Mouse (Mus musculus) urinary bladder, postnatal 36 days (tissue): ENCODE measurements around the gene Stxbp1.

ENCODE experiments used
- DNase-seq, 2 experiments: peaks; one replicate each; pipeline ENCODE4 v3.0.0; 2022; ENCODE audit warnings: low spot score in 2 of 2, mixed read lengths in 1 of 2

Gene Stxbp1

GRCm38 (mm10) chr2:32838147-32838884 is 8.7 kb downstream of the Stxbp1 start:
- no peak for DNase-seq

- DNase-seq, result no peak
Observed at GRCm38 (mm10) chr2:32835588-32835987, 11.5 kb downstream of the Stxbp1 start.

GRCm38 (mm10) chr2:32834496-32834895 is 12.5 kb downstream of the Stxbp1 start:
- peak; percentile 36 to 47 for DNase-seq

GRCm38 (mm10) chr2:32828979-32829676 is 17.9 kb downstream of the Stxbp1 start:
- DNase-seq, result no peak

GRCm38 (mm10) chr2:32825796-32826195 is 21.2 kb downstream of the Stxbp1 start:
- no peak for DNase-seq

GRCm38 (mm10) chr2:32824778-32825177 is 22.3 kb downstream of the Stxbp1 start:
- no peak for DNase-seq

GRCm38 (mm10) chr2:32824181-32824580 is 22.9 kb downstream of the Stxbp1 start:
- no peak for DNase-seq

- DNase-seq, result no peak
Observed at GRCm38 (mm10) chr2:32823579-32824154, 23.4 kb downstream of the Stxbp1 start.

- no peak for DNase-seq
Observed at GRCm38 (mm10) chr2:32823153-32823552, 23.9 kb downstream of the Stxbp1 start.

- no peak for DNase-seq
Observed at GRCm38 (mm10) chr2:32822643-32823042, 24.4 kb downstream of the Stxbp1 start.

- no peak for DNase-seq
Observed at GRCm38 (mm10) chr2:32821041-32821802, 25.8 kb downstream of the Stxbp1 start.

- DNase-seq, result no peak
Observed at GRCm38 (mm10) chr2:32818208-32818607, 28.8 kb downstream of the Stxbp1 start.

GRCm38 (mm10) chr2:32817589-32817988 is 29.5 kb downstream of the Stxbp1 start:
- no peak for DNase-seq

GRCm38 (mm10) chr2:32816946-32817581 is 30.0 kb downstream of the Stxbp1 start:
- DNase-seq, result no peak

GRCm38 (mm10) chr2:32816497-32816896 is 30.5 kb downstream of the Stxbp1 start:
- no peak for DNase-seq

GRCm38 (mm10) chr2:32811959-32812358 is 35.1 kb downstream of the Stxbp1 start:
- no peak for DNase-seq

GRCm38 (mm10) chr2:32808816-32809566 is 38.1 kb downstream of the Stxbp1 start:
- DNase-seq, result no peak

- no peak for DNase-seq
Observed at GRCm38 (mm10) chr2:32798251-32798962, 48.6 kb downstream of the Stxbp1 start.

- no peak for DNase-seq
Observed at GRCm38 (mm10) chr2:32795748-32796418, 51.2 kb downstream of the Stxbp1 start.

GRCm38 (mm10) chr2:32791297-32791696 is 55.7 kb downstream of the Stxbp1 start:
- DNase-seq, result peak in 1 of 2 experiments; percentile 70
